Mouse (Mus musculus): ENCODE measurements around the gene Ssbp4. TPM values are rescaled to one million over a fixed set of nuclear protein-coding genes. Genes with fewer than 3 reads are reported as not detected.

Gene Ssbp4
- polyA plus RNA-seq (2011; ENCODE audit: insufficient read length, low read depth, missing spikeins): 44.7 and 50.7 TPM in 2 replicates

DNA sequence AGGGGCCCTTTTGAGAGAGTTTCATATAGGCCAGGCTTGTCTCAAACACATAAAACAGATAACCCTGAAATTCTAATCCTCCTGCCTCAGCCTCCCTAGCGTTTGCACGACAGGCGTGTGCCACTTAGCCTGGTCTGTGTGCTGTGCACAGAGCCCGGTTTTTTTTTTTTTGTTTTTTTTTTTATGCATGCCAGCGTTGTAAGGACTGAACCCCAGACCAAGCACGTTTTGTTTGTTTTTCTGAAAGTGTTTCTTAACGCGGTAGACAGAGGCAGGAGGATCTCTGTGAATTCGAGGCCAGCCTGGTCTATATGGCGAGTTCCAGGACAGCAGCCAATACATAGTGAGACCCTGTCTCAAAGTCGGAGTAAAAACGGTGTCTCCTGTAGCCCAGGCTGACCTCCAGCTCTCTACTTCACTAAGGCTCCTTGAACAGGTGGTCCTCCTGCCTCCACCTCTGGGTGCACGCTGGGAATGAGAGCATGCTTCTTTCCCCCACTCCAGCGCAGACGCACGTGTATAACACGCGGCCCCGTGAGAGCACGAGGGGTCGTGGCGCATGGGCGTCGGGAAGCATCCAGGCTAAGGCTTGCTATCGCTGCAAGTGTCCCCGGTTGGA, at the start of gene Ssbp4:
Gene Ssbp4, minus strand, starts transcription at position 124 of the 619 bp plus-strand sequence.
- peaks cover 5% of the 10 kb centered on the region for H3K4me1 ChIP-seq (ENCODE audit: control insufficient read depth, insufficient read depth, low read length)
- H3K4me3 ChIP-seq (ENCODE audit: insufficient read depth, low read length): peak within 1 kb of the TSS; percentile 77
- TF ChIP-seq CTCF (IDR thresholded peaks at IDR 0.05; ENCODE audit: borderline replicate concordance, insufficient read depth, low read length) (no peak), POLR2A (IDR thresholded peaks at IDR 0.05; ENCODE audit: low read depth, low read length) (no peak)
- H3K27ac ChIP-seq (ENCODE audit: insufficient read depth, low read length): peak within 1 kb of the TSS; percentile 98

DNA sequence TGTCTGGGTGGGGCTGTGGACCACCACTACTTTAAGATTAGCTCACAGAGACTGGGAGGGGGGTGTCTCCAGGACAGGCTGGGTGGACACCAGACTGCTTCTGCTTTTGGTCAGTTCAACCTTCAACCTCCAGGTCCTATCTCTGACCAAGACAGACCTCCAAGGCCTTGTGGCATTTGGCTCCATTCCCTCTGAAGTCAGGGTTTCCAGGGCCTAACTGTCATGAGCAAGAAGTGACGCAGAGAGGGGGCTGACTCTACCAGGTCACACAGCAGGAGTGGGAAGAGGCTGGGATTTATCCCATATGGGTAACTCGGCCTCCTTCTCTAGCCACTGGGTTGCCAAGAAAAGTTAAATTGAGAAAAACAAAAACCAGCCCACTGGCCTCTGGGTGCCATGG, 49.1 kb upstream of the Ssbp4 start:
- Histone ChIP-seq H3K4me3 (ENCODE audit: insufficient read depth, low read length) (peak overlapping the region; percentile 16; the same call in 1 of the 2 replicates), H3K4me1 (ENCODE audit: control insufficient read depth, insufficient read depth, low read length) (0 out of 2 replicates have a peak, but pooled peaks cover 2% of the 10 kb centered on the region), H3K27ac (ENCODE audit: insufficient read depth, low read length) (peak overlapping the region; percentile 54)
- no peak for TF ChIP-seq POLR2A (IDR thresholded peaks at IDR 0.05; ENCODE audit: low read depth, low read length)
- TF ChIP-seq CTCF (IDR thresholded peaks at IDR 0.05; ENCODE audit: borderline replicate concordance, insufficient read depth, low read length): no peak

DNA sequence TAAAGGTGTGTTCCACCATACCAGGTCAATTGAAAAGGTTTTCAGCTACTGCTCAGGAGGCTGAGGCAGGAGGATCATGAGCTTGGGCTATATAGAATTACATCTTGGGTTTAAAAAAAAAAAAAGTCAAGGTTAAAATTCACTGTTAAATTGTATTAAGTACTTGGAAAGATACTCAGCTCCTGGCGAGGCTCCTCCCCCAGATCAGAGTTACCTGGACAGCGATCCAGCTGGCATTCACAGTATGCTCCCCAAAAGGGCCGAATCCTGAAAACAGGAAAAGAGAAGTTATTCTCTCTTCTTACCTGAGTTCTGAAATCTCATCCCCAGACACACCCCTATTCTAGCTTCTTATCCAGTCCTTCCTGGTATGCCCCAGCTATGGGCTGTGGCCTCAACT, 48.5 kb upstream of the Ssbp4 start:
- H3K27ac ChIP-seq (ENCODE audit: insufficient read depth, low read length): no peak overlapping the region
- TF ChIP-seq POLR2A (IDR thresholded peaks at IDR 0.05; ENCODE audit: low read depth, low read length) (no peak), CTCF (IDR thresholded peaks at IDR 0.05; ENCODE audit: borderline replicate concordance, insufficient read depth, low read length) (no peak)
- no peak overlapping the region for H3K4me3 ChIP-seq (ENCODE audit: insufficient read depth, low read length)
- 0 out of 2 replicates have a peak, but pooled peaks cover 2% of the 10 kb centered on the region for H3K4me1 ChIP-seq (ENCODE audit: control insufficient read depth, insufficient read depth, low read length)

DNA sequence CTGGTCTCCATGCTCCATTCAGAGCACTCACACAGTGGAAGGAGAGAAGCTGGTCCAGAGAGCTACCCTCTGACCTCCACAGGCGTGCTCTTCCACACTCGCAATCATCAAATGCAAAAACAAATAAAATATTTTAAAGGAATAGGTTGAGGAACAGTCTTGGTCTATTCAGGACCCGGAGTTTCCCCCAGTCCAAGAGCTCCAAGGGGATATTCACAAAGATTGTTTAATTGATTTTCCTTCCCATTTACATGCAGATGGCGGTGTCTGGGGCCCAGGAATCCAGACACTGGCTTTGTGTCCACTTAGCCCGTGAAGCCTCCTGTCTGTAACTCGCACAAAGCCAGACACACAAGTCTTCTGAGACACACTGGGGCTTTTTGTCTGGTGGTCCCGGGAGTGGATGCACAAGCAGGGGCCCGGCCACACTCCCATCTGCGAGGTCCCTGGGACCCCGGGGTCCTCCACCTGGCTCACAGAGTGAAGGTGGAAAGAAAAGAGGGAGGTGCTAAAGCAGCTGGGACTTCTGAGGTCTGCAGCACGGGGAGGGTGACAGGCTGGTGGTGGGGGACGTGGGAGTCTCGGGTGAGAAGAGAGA, 47.6 kb upstream of the Ssbp4 start:
- TF ChIP-seq CTCF (IDR thresholded peaks at IDR 0.05; ENCODE audit: borderline replicate concordance, insufficient read depth, low read length) (no peak), POLR2A (IDR thresholded peaks at IDR 0.05; ENCODE audit: low read depth, low read length) (no peak)
- H3K27ac ChIP-seq (ENCODE audit: insufficient read depth, low read length): no peak overlapping the region

DNA sequence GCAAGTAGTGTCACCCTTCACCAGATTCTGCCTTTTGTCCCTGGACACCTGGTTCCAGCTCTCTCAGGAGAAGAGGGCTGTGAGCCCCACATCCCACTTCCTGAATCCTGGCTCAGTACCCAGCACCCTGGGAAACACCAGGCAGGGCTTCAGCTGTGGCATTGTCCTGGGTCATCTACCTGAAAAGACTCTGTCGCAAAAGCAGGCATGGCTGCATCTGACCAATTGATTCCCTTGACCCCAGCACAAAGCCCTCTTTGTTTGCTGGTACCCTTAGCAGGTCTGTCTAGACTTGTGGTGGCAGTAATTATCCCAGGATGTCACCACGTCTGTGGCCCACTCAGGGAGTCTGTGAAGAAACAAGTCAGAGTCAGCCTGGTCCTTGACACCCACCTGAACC, 46.8 kb upstream of the Ssbp4 start:
- Histone ChIP-seq H3K4me1 (ENCODE audit: control insufficient read depth, insufficient read depth, low read length) (0 out of 2 replicates have a peak, but pooled peaks cover 2% of the 10 kb centered on the region), H3K4me3 (ENCODE audit: insufficient read depth, low read length) (no peak overlapping the region), H3K27ac (ENCODE audit: insufficient read depth, low read length) (no peak overlapping the region)
- TF ChIP-seq CTCF (IDR thresholded peaks at IDR 0.05; ENCODE audit: borderline replicate concordance, insufficient read depth, low read length) (no peak), POLR2A (IDR thresholded peaks at IDR 0.05; ENCODE audit: low read depth, low read length) (no peak)

More for the DNA sequence above, 47.6 kb upstream of the Ssbp4 start:
- Histone ChIP-seq H3K4me3 (ENCODE audit: insufficient read depth, low read length) (no peak overlapping the region), H3K4me1 (ENCODE audit: control insufficient read depth, insufficient read depth, low read length) (0 out of 2 replicates have a peak, but pooled peaks cover 2% of the 10 kb centered on the region)

DNA sequence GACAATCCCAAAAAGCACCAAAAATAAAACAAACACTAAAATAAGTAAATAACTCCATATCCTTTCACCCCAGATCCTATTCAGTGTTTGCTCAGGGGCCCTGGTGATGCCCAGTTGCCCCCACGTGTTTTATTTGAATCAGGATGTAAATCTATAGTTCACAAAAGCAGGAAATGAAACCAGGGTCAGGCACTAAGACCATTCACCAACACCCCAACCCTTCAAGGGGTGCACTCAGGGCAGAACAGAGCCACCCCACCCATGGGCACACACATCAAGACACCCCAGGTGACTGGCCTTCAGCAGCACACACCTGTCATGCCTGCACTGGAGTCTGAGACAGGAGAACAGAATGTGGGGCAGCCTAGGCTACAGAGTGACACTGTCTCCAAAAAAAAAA, 45.4 kb upstream of the Ssbp4 start:
- no peak overlapping the region for H3K4me3 ChIP-seq (ENCODE audit: insufficient read depth, low read length)
- no peak overlapping the region for H3K27ac ChIP-seq (ENCODE audit: insufficient read depth, low read length)
- 0 out of 2 replicates have a peak, but pooled peaks cover 2% of the 10 kb centered on the region for H3K4me1 ChIP-seq (ENCODE audit: control insufficient read depth, insufficient read depth, low read length)
- no peak for TF ChIP-seq POLR2A (IDR thresholded peaks at IDR 0.05; ENCODE audit: low read depth, low read length)
- no peak for TF ChIP-seq CTCF (IDR thresholded peaks at IDR 0.05; ENCODE audit: borderline replicate concordance, insufficient read depth, low read length)

DNA sequence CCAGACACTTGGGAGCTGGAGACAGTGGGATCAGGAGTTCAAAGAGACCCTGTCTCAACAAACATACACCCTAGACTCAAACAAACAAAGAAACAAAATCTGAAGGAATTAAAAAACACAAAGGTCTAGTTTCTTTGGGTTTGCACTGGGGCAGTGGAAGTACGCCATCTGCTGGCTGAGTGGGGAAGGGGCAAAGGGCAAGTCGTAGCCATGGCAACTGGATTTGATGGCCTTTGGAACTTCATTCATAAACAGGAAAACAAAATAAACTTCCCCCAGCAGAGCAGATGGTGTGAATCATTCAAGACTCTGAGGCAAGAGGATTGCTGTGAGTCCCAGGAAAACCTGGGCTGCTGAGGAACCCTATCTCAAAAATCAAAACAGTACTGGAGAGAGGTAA, 44.6 kb upstream of the Ssbp4 start:
- no peaks in the 10 kb centered on the region for H3K4me1 ChIP-seq (ENCODE audit: control insufficient read depth, insufficient read depth, low read length)
- TF ChIP-seq CTCF (IDR thresholded peaks at IDR 0.05; ENCODE audit: borderline replicate concordance, insufficient read depth, low read length) (peak; percentile 78; the same call in 1 of the 2 replicates), POLR2A (IDR thresholded peaks at IDR 0.05; ENCODE audit: low read depth, low read length) (no peak)
- H3K4me3 ChIP-seq (ENCODE audit: insufficient read depth, low read length): no peak overlapping the region
- H3K27ac ChIP-seq (ENCODE audit: insufficient read depth, low read length): no peak overlapping the region

DNA sequence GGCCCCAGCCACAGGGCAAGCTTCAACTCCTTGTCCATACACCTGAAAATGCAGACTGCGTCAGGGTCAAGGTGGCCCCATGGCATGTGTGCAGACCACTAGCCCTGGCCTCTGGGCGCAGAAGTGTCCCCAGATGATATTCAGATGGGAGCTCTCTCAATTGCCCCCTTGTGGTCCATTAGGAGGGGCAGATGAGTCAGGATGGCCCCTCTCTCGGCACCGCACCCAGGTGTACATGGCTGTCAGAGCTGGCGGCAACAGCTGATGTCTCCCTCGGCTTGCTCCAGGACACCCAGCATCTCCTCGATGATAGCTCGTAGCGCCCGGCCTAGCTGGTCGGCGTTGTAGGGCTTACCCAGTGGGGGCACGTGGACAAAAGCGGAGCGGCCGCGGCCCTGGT, 41.7 kb upstream of the Ssbp4 start:
- TF ChIP-seq POLR2A (IDR thresholded peaks at IDR 0.05; ENCODE audit: low read depth, low read length) (no peak), CTCF (IDR thresholded peaks at IDR 0.05; ENCODE audit: borderline replicate concordance, insufficient read depth, low read length) (no peak)
- H3K27ac ChIP-seq (ENCODE audit: insufficient read depth, low read length): peak overlapping the region; percentile 36; the same call in 1 of the 2 replicates
- no peaks in the 10 kb centered on the region for H3K4me1 ChIP-seq (ENCODE audit: control insufficient read depth, insufficient read depth, low read length)
- no peak overlapping the region for H3K4me3 ChIP-seq (ENCODE audit: insufficient read depth, low read length)

DNA sequence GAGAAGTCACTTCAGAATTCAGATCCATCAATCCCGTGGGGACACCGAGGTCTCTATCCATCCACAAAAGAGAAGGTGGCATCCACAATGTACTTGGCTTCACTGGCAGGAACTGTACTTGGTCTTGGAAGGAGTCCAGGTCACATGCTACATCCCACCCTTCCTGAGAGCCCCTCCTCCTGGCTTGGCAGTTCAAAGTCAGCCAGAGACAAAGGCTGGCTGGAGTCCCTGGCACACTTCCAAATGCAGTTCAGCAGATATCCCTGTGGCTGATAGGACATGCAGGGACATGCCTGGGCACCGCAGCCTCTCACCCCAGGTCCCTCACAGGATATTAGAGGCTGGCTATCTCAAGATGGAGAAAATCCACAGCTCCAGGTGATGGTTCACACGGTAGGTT, 40.7 kb upstream of the Ssbp4 start:
- TF ChIP-seq CTCF (IDR thresholded peaks at IDR 0.05; ENCODE audit: borderline replicate concordance, insufficient read depth, low read length) (no peak), POLR2A (IDR thresholded peaks at IDR 0.05; ENCODE audit: low read depth, low read length) (no peak)
- H3K4me1 ChIP-seq (ENCODE audit: control insufficient read depth, insufficient read depth, low read length): no peaks in the 10 kb centered on the region
- no peak overlapping the region for H3K4me3 ChIP-seq (ENCODE audit: insufficient read depth, low read length)
- peak overlapping the region; percentile 36 for H3K27ac ChIP-seq (ENCODE audit: insufficient read depth, low read length)

DNA sequence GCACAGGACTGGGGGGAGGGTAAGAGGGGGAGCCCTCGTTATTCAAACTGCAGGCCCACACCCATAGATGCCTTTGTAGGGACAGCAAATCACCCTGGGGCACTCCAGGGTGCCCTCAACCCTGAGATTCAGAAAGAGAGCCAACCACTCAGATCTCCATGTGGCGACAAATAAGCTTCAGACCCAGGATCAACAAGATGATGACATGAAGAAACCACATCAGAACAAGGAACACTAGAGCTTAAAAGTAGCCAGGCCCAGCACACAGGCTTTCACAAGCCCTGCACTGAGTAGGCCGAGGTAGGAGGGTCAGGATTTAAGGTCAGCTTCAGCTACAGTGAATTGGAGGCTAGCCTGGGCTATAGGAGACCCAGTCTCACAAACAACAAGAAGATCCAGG, 40.2 kb upstream of the Ssbp4 start:
- peak overlapping the region; percentile 14 for H3K27ac ChIP-seq (ENCODE audit: insufficient read depth, low read length)
- H3K4me3 ChIP-seq (ENCODE audit: insufficient read depth, low read length): no peak overlapping the region
- no peak for TF ChIP-seq POLR2A (IDR thresholded peaks at IDR 0.05; ENCODE audit: low read depth, low read length)
- TF ChIP-seq CTCF (IDR thresholded peaks at IDR 0.05; ENCODE audit: borderline replicate concordance, insufficient read depth, low read length): no peak
- H3K4me1 ChIP-seq (ENCODE audit: control insufficient read depth, insufficient read depth, low read length): no peaks in the 10 kb centered on the region
